Mouse (Mus musculus): ENCODE data around the gene S100a4.

S100a4 gene

GRCm38 (mm10) chr3:90623435-90624071, 20.0 kb downstream of the S100a4 start:
- peak; percentile 70 for DNase-seq (ENCODE audit: low read depth, low spot score)

- no peak for DNase-seq (ENCODE audit: low read depth, low spot score)
These were observed 21.9 kb downstream of the S100a4 start for GRCm38 (mm10) chr3:90625496-90625895.

DNA sequence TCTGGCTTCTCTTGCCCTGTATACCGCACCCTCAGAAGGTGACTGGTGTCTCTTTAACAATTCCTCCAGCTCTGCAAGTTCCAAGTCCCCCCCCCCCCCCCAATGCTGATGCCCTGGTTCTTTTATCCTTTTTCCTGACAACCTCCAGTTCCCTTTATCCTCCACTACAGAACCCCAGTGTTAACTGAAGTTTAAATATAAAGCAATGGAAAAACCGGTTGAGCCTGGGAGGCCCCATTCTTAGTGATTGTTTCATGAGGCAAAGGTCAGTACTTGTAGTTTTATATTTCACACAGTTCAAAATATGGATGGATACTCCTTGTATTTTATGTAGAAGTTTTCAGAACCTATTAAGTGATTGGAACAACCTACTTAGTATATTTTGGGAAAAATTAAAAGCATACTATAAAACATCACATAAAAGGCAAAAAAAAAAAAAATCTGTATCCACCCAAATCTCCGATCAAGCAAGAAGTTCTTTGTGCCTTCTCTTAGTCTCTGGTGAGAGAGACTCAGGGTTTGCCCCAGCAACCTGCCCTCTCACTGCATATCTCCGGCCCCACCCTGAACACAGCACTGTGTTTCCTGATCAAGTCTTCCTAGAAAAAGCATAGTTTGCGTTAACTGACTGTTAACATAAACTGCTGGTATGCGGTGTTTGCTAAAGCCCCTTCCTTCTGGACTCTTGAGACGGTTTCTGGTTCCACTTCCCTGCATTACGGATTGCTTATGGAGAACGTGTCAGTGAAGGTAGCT, 22.9 kb downstream of the S100a4 start:
- DNase-seq (ENCODE audit: low read depth, low spot score), result no peak

DNA sequence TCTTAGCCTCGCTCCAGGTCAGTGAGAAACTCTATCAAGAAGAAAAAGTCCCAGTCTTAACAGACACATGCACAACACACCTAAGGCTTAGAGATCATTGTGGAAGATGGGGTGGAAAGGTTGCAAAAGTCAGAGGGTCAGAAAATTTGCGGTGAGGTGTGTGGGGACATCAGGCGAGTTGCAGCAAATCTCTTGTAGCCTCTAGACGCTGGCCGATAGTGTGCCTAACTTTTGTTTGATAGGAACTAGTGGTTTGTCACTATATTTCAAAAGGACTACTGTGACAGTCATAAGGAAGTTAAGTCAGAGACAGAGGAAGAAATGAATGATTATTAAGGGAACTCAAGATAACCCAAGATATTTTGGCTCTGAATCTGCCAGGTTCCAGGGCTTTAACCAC, 23.8 kb downstream of the S100a4 start:
- DNase-seq (ENCODE audit: low read depth, low spot score), result no peak

- peak; percentile 49 for DNase-seq (ENCODE audit: low read depth, low spot score)
These were observed 24.2 kb downstream of the S100a4 start for GRCm38 (mm10) chr3:90627807-90628206.

GRCm38 (mm10) chr3:90629298-90629697, 25.7 kb downstream of the S100a4 start:
- DNase-seq (ENCODE audit: low read depth, low spot score), result no peak

GRCm38 (mm10) chr3:90631984-90632383, 28.4 kb downstream of the S100a4 start:
- DNase-seq (ENCODE audit: low read depth, low spot score), result no peak

DNA sequence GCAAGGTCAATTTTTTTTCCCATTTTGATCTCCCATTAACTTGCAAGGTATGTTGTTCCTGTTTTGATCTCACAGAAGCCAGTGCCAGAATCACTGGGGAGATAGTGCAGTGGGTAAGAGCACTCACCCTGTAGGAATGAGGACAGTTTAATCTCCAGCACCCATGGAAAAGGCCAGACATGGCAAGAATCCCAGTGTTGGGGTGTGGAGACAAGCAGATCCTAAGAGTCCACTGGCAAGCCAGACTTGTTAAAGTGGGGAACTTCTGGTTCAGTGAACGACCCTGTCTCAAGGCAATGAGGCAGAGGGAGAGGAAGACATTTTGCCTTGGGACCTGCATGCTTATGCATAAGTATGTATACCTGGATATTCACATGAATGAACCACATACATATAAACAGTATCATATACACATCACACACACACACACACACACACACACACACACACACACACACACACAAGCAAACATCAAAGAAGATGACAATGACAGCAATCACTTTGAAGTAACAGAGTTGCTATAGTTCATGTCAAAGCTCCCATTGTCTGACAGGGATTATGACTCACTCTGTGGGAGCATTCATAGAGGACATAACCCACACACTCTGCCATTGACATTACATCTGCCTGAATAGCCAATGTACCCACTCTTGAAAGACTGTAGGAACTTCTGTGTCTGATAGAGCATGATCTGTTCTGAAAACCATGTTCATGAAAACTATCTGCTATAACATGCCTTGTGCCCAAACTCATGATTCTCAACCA, 35.1 kb downstream of the S100a4 start:
- no peak for DNase-seq (ENCODE audit: low read depth, low spot score)

- DNase-seq (ENCODE audit: low read depth, low spot score), result peak; percentile 68
These were observed 36.1 kb downstream of the S100a4 start for GRCm38 (mm10) chr3:90639511-90640154.

GRCm38 (mm10) chr3:90640981-90641380, 37.4 kb downstream of the S100a4 start:
- DNase-seq (ENCODE audit: low read depth, low spot score), result no peak

- DNase-seq (ENCODE audit: low read depth, low spot score), result peak; percentile 36
These were observed 40.6 kb downstream of the S100a4 start for GRCm38 (mm10) chr3:90644220-90644619.

DNA sequence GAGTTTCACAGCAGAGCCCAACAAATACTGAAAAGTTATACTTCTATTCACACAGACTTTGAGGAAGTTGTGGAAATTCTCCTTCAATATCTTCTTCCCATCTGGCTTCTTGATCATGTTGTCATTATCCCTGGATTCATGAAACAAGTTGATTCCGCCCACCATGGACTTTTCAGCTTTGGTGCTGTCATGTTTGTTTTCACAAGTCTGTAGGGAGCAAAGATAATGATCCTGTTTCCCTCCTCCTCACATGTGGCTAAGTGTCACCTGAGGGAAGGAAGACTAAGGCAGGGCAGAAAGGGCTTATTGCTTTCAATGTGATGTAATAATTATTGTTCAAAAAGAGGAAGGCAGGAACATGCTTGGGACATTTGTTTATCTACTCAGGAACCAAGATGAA, 43.7 kb downstream of the S100a4 start:
- DNase-seq (ENCODE audit: low read depth, low spot score), result no peak

DNA sequence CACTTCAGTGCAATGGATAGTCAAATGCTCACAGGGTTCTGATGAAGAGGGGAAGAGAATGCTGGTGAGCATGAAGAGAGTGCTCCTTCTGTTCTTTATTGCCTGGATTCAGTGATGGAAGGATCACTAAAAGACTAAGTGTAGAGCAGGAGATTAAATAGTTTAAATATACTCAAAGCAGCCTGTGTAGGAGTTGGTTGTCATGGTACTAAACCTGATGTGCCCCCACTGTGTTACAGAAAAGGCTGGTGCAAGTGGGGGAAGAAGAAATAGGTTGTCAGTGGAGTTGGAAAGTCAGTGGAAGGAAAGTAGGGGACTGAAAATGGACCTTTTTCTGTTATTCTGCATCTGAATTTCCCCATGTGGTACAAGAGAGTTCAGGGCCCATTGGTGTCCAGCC, 45.4 kb downstream of the S100a4 start:
- DNase-seq (ENCODE audit: low read depth, low spot score), result no peak

DNA sequence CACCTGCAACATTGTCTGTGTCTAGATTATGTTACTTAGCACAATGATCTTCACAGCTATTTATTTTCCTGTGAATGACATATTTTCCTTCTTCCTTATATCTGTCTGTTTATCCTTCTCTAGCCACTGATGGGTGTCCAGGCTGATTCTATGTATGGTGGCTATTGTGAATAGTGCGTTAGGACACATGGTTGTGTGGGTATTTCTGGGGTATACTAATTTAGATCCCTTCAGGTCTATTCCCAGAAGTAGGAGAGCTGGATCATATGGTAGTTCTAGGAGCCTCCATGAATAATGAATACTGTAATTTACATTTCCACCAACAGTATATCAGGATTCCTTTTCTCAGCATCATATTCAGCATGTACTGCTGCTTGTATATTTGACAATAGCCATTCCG, 46.3 kb downstream of the S100a4 start:
- no peak for DNase-seq (ENCODE audit: low read depth, low spot score)

DNA sequence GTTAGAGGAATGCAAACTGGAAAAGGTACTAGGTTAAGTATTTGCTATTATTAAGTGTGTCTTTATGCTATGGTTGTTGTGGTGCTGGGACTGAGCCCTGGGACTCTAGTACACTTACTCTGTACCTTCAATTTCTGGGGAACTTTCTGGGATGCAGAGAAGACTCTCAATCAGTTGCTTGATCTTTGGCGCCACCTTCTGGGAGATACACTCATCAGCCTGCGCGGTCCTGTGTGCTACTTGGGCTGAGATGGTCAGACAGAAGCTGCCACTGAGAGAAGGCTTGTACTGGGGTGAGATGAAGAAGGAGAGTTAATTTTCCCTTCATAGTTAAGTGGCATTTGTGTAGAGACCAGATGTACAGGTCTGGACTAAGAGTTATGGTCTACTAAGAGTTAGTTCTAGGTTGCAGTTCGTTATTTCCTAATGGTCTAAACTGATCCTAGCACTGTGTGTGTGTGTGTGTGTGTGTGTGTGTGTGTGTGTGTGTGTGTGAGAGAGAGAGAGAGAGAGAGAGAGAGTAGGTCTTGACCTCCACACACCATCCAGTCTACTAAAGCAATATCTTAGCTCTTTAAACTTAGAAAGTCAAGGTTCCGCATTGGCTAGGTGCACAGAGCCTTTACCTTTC, 49.4 kb downstream of the S100a4 start:
- DNase-seq (ENCODE audit: low read depth, low spot score), result peak; percentile 44

DNA sequence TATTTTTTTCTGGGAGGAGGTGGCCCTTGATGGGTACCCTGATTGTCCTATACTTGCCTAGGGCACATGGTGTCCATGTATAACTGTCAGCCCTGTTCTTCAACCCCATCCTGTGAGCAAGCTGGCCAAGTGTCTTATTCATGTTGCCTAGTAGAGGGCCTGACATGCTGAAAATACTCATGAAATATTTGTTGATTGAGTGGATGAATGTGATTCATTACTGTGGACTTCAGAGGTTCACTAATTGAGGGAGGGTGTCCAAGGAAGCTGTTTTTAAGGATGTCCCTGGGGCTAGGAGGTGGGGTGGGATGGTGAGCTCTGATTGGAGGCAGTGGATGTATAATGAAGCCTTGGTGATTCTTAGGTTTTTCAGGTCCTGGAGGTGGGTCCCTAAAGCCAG, 50.1 kb downstream of the S100a4 start, which contains the start of gene S100a7a:
Gene S100a7a (plus strand): TSS at position 301 of the 400 bp plus-strand sequence.
- no peak for DNase-seq (ENCODE audit: low read depth, low spot score)

Measured in CD4-positive helper T cell, adult 2 months (primary cell).